Mouse (Mus musculus): ENCODE measurements around the gene Cacnb2.

Cacnb2 gene

DNA sequence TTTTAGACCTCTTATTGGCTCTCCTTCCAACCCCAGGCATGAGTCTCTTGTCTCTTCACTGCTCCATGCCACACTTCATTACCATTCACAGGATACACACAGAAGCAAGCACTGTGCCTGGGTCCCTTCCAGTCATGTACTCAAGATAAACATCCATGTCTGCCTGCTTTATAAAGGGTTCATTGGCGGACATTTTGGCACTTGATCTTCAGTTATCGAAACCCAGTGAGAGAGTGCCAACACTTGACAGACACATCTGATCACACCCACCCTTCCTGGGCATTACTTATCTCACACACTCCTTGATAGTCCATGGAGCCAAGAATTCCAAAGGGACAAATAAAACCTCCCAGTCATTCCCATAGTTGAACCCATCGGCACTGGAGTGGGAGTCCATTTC lies 327.0 kb downstream of the Cacnb2 start:
- no peak for TF ChIP-seq GATA4 (IDR thresholded peaks at IDR 0.05; ENCODE audit: insufficient replicate concordance, low read length)

- no peak for TF ChIP-seq GATA4 (IDR thresholded peaks at IDR 0.05; ENCODE audit: insufficient replicate concordance, low read length)
Observed at GRCm38 (mm10) chr2:14931968-14932367, 329.1 kb downstream of the Cacnb2 start.

GRCm38 (mm10) chr2:14936492-14936891 lies 333.6 kb downstream of the Cacnb2 start:
- no peak for TF ChIP-seq GATA4 (IDR thresholded peaks at IDR 0.05; ENCODE audit: insufficient replicate concordance, low read length)

DNA sequence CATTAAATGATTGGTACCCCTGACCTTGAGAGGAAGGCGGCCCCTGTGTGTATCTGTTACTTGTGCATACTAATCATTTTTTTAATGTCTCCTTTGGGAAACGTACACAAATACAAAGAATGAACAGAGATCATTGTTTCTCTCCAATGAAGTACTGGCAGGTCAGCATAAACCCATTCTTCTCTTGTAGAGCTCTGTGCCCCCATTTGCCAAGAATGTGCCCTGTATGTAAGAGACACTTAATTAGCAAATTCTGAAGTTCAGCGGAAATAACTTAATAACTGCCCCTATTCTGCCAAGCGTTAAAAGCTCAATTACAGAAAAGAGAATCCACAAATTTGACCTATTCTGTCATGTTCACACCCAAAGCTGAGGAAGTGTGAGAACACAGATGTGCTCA lies 339.4 kb downstream of the Cacnb2 start:
- TF ChIP-seq GATA4 (IDR thresholded peaks at IDR 0.05; ENCODE audit: insufficient replicate concordance, low read length): no peak

DNA sequence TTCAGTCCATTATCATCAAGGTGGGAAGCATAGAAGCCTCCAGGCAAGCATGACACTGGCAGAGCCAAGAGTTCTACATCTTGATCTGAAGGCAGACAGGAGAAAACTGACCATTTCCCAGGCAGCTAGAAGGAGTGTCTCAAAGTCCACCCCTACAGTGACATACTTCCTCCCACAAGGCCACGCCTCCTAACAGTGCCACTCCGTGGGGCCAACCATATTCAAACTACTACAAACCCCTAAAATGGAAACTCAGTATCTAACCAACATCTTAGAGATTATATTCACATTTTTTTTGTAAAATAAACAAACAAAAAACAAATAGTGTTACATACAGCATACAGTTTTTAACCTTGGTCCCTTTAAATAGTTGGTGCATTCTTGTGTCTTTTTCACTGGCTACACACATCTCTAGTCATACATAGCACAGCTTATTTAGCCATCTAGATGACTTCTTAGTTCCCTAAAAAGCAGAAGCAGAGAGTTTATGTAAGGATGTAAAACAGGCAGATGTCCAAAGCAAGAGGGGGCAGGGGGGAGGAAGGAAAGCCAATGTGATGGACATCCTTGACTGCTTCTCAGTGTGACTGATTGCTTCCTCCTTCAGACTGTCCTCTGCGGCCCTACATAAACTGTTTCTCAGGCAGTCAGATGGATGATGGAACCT lies 340.9 kb downstream of the Cacnb2 start:
- no peak for TF ChIP-seq GATA4 (IDR thresholded peaks at IDR 0.05; ENCODE audit: insufficient replicate concordance, low read length)

GRCm38 (mm10) chr2:14953090-14953489 lies 350.2 kb downstream of the Cacnb2 start:
- no peak for TF ChIP-seq GATA4 (IDR thresholded peaks at IDR 0.05; ENCODE audit: insufficient replicate concordance, low read length)

GRCm38 (mm10) chr2:14960963-14961488 lies 358.1 kb downstream of the Cacnb2 start:
- TF ChIP-seq GATA4 (IDR thresholded peaks at IDR 0.05; ENCODE audit: insufficient replicate concordance, low read length): no peak

DNA sequence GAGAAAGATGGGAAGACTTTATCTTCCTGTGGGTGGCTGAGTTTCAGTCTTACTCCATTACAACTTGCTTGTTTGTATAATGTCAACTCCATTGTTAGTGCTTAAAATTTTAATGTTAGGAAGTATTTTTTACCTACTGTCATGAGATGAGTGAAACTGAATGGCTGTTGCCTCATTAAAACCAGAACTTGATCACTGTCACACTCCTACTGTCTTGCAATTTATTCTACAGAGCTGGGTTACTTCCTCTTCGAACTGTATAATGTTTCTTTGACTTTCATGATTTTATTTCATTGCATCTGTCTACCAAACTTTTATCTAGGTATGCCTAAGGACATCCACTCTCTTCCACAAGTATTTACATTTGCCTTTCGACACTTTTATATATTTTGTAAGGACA lies 358.6 kb downstream of the Cacnb2 start:
- TF ChIP-seq GATA4 (IDR thresholded peaks at IDR 0.05; ENCODE audit: insufficient replicate concordance, low read length): no peak

- no peak for TF ChIP-seq GATA4 (IDR thresholded peaks at IDR 0.05; ENCODE audit: insufficient replicate concordance, low read length)
Observed at GRCm38 (mm10) chr2:14984029-14984428, 381.1 kb downstream of the Cacnb2 start.

GRCm38 (mm10) chr2:14988451-14988850 lies 385.6 kb downstream of the Cacnb2 start:
- no peak for TF ChIP-seq GATA4 (IDR thresholded peaks at IDR 0.05; ENCODE audit: insufficient replicate concordance, low read length)

GRCm38 (mm10) chr2:14989350-14989749 lies 386.5 kb downstream of the Cacnb2 start:
- TF ChIP-seq GATA4 (IDR thresholded peaks at IDR 0.05; ENCODE audit: insufficient replicate concordance, low read length): no peak

- TF ChIP-seq GATA4 (IDR thresholded peaks at IDR 0.05; ENCODE audit: insufficient replicate concordance, low read length): no peak
Observed at GRCm38 (mm10) chr2:14992531-14992930, 389.6 kb downstream of the Cacnb2 start.

- TF ChIP-seq GATA4 (IDR thresholded peaks at IDR 0.05; ENCODE audit: insufficient replicate concordance, low read length): no peak
Observed at GRCm38 (mm10) chr2:14996036-14996435, 393.1 kb downstream of the Cacnb2 start.

GRCm38 (mm10) chr2:14997836-14998235 lies 394.9 kb downstream of the Cacnb2 start:
- no peak for TF ChIP-seq GATA4 (IDR thresholded peaks at IDR 0.05; ENCODE audit: insufficient replicate concordance, low read length)

GRCm38 (mm10) chr2:15007531-15007930 lies 404.6 kb downstream of the Cacnb2 start:
- TF ChIP-seq GATA4 (IDR thresholded peaks at IDR 0.05; ENCODE audit: insufficient replicate concordance, low read length): no peak

DNA sequence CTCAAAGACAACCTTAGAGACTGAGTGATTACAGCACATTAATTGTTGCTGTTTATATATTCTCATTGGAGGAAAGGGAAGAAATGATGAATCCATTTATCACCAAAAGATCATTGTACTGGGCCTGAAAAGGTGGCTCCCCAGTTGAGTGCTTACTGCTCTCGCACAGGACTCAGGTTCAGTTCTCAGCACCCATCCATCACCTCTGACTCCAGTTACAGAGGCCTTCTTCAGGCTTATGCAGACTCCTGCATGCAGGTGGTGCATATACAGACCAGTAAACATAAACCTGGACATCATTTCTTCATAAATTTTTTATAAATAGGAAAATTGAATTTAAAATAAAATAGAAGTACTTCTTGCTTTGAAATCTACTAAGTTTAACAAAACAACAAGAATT lies 405.2 kb downstream of the Cacnb2 start:
- no peak for TF ChIP-seq GATA4 (IDR thresholded peaks at IDR 0.05; ENCODE audit: insufficient replicate concordance, low read length)

- TF ChIP-seq GATA4 (IDR thresholded peaks at IDR 0.05; ENCODE audit: insufficient replicate concordance, low read length): no peak
Observed at GRCm38 (mm10) chr2:15026817-15027216, 423.9 kb downstream of the Cacnb2 start.
